Mouse (Mus musculus) kidney, postnatal 36 days (tissue): Measurements from ENCODE around the gene Fzr1.

Experiments used
- DNase-seq, 2 experiments: peaks; one replicate each; pipeline ENCODE4 v3.0.0; 2021 to 2022; ENCODE audit warnings: mixed read lengths in 2 of 2

Gene Fzr1

GRCm38 (mm10) chr10:81415549-81416310, 37.4 kb upstream of the Fzr1 start:
- DNase-seq: peak in 1 of 2 experiments; percentile 61

GRCm38 (mm10) chr10:81415146-81415545, 36.8 kb upstream of the Fzr1 start:
- DNase-seq: no peak

GRCm38 (mm10) chr10:81414682-81415081, 36.4 kb upstream of the Fzr1 start:
- DNase-seq: peak; percentile 81 to 83

- peak; percentile 94 to 95 for DNase-seq
These were observed 35.3 kb upstream of the Fzr1 start for GRCm38 (mm10) chr10:81413310-81414261.

GRCm38 (mm10) chr10:81412586-81413309, 34.4 kb upstream of the Fzr1 start:
- DNase-seq: no peak

- DNase-seq: peak; percentile 90 to 92
These were observed 33.4 kb upstream of the Fzr1 start for GRCm38 (mm10) chr10:81411471-81412400.

GRCm38 (mm10) chr10:81410981-81411380, 32.7 kb upstream of the Fzr1 start:
- peak; percentile 66 to 69 for DNase-seq

GRCm38 (mm10) chr10:81410350-81410749, 32.0 kb upstream of the Fzr1 start:
- DNase-seq: peak; percentile 59 to 63

- no peak for DNase-seq
These were observed 31.0 kb upstream of the Fzr1 start for GRCm38 (mm10) chr10:81409330-81409729.

- peak; percentile 96 to 98 for DNase-seq
These were observed 30.6 kb upstream of the Fzr1 start for GRCm38 (mm10) chr10:81408871-81409291.

GRCm38 (mm10) chr10:81408424-81408729, 30.1 kb upstream of the Fzr1 start:
- DNase-seq: no peak

- peak; percentile 86 to 95 for DNase-seq
These were observed 29.5 kb upstream of the Fzr1 start for GRCm38 (mm10) chr10:81407539-81408423.

GRCm38 (mm10) chr10:81406504-81407440, 28.5 kb upstream of the Fzr1 start:
- no peak for DNase-seq

GRCm38 (mm10) chr10:81405588-81406201, 27.4 kb upstream of the Fzr1 start:
- peak; percentile 64 to 85 for DNase-seq

GRCm38 (mm10) chr10:81404720-81405119, 26.4 kb upstream of the Fzr1 start:
- DNase-seq: peak; percentile 58 to 66

- DNase-seq: no peak
These were observed 25.8 kb upstream of the Fzr1 start for GRCm38 (mm10) chr10:81404082-81404481.

GRCm38 (mm10) chr10:81403511-81403910, 25.2 kb upstream of the Fzr1 start:
- no peak for DNase-seq

- DNase-seq: no peak
These were observed 24.0 kb upstream of the Fzr1 start for GRCm38 (mm10) chr10:81402227-81402765.
